Mouse (Mus musculus) olfactory bulb, adult 2 months (tissue): ENCODE measurements around the gene Prl3d1. TPM values are rescaled to one million over a fixed set of nuclear protein-coding genes. Genes with fewer than 3 reads are reported as not detected.
"Not testable (repeated sequence)": the region's sequence is repeated elsewhere in the genome, so short reads cannot be mapped to it uniquely, and the experiment has no call there.

Experiments used
- H3K27ac ChIP-seq: fragments of 200-500 bp; 2 replicates; pipeline ENCODE4 v1.5.1; 2012; ENCODE audit warnings: low read depth, low read length; ENCODE audit not compliant: insufficient read depth
- H3K4me1 ChIP-seq: fragments of 200-500 bp; 2 replicates; pipeline ENCODE4 v1.6.1; 2012; ENCODE audit warnings: low read length; ENCODE audit not compliant: control insufficient read depth, insufficient read depth
- H3K4me3 ChIP-seq: fragments of 200-500 bp; 2 replicates; pipeline ENCODE4 v1.5.1; 2012; ENCODE audit warnings: mild to moderate bottlenecking, low read depth, low read length, moderate library complexity; ENCODE audit not compliant: insufficient read depth
- CTCF ChIP-seq: fragments of 200-500 bp; IDR thresholded peaks from 2 replicates; pipeline ENCODE4 v1.5.1; 2012; ENCODE audit warnings: low read depth, mild to moderate bottlenecking, low read length, moderate library complexity; ENCODE audit not compliant: insufficient read depth
- POLR2A ChIP-seq: fragments of 200-500 bp; IDR thresholded peaks from 2 replicates; pipeline ENCODE4 v1.6.1; 2012; ENCODE audit warnings: mild to moderate bottlenecking, low read depth, low read length, moderate library complexity; ENCODE audit not compliant: insufficient read depth
- WGBS: fragments of 180-500 bp; shearing (Covaris S2); methylation state at CpG from one replicate; pipeline ENCODE4 v1.1.7; 2018; 5-methylcytosine and 5-hydroxymethylcytosine counted together
- polyA plus RNA-seq: library from polyadenylated mRNA; stranded (reverse); fragments of >200 nt; gene quantifications from 2 replicates; pipeline ENCODE4 v1.2.4, GENCODE M21; 2012; ENCODE audit warnings: low replicate concordance; ENCODE audit not compliant: missing spikeins, insufficient read depth, insufficient read length

Prl3d1 gene
- not detected in 2 replicates for polyA plus RNA-seq

- not testable (repeated sequence) for H3K4me3 ChIP-seq, H3K27ac ChIP-seq, H3K4me1 ChIP-seq
- 95% methylated on average over 5 of the region's 5 CpGs for WGBS
Measured at GRCm38 (mm10) chr13:27093890-27094289, at the start of gene Prl3d1. TSS of gene Prl3d1 (plus strand) at chr13:27094190.

DNA sequence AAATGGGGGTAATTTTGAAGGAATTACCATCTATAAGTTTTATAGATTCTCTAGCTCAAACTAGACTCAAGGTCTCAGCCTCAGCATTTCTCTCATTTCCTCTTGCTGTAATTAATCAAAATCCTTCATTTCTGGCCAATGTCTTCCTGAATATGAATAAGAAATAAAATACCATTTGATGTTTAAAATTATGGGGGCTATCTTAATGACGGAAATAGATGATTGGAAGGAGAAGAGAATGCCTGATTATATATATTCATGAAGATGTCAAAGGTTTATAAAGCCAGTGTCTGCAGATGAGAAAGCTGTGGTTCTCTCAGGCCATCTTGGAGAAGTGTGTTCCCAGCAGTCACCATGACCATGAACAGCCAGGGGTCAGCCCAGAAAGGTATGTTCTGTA is 36.7 kb upstream of the Prl3d1 start, which contains the start of gene Prl:
TSS of gene Prl (plus strand) at position 301 of the 400 bp plus-strand sequence.
- no peak within 1 kb of the TSS for H3K4me3 ChIP-seq
- 89% methylated on average over 1 of the region's 1 CpGs for WGBS
- no peak within 1 kb of the TSS for H3K27ac ChIP-seq
- TF ChIP-seq CTCF, result no peak
- TF ChIP-seq POLR2A, result no peak
- H3K4me1 ChIP-seq, result no peaks in the 10 kb centered on the region

- TF ChIP-seq CTCF (no peak), POLR2A (no peak)
- Histone ChIP-seq H3K4me3 (no peak overlapping the region), H3K4me1 (no peaks in the 10 kb centered on the region), H3K27ac (no peak overlapping the region)
- WGBS, result 87% methylated on average over 7 of the region's 7 CpGs
Measured at GRCm38 (mm10) chr13:27059177-27059576, 34.8 kb upstream of the Prl3d1 start.

- whole genome bisulfite sequencing, result 93% methylated on average over 4 of the region's 4 CpGs
- H3K4me1 ChIP-seq, H3K4me3 ChIP-seq, H3K27ac ChIP-seq: not testable (repeated sequence)
Measured at GRCm38 (mm10) chr13:27121398-27121797, 27.4 kb downstream of the Prl3d1 start, which contains the start of gene Prl3d2. TSS of gene Prl3d2 (plus strand) at chr13:27121698.

DNA sequence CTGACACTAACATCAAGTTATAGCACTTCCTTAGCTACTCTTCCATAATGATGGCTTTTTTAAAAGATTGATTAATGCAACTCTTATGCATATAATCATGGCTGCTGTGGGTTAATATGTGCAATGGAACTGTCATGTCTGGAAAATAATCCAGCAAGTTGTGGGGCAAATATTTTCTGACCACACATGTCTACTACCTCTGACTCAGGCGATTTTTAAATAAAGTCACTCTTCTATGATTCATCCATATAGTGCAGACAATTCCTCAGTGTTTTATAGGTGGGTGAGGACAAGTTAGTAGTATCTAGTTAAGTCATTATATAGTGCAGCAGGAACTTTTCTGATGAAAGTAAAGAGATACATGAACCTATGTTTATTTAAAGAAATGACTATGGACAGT is 54.3 kb downstream of the Prl3d1 start:
- no peaks in the 10 kb centered on the region for H3K4me1 ChIP-seq
- no peak overlapping the region for H3K4me3 ChIP-seq
- H3K27ac ChIP-seq, result no peak overlapping the region
- WGBS, result 76% methylated on average over 1 of the region's 1 CpGs
- no peak for TF ChIP-seq POLR2A
- no peak for TF ChIP-seq CTCF

Other genes starting within 250 kb of the Prl3d1 start
- gene Prl, start 36.6 kb upstream of the Prl3d1 start, polyA plus RNA-seq, result not detected in 2 replicates
- gene Prl3d2, start 27.5 kb downstream of the Prl3d1 start, polyA plus RNA-seq, result not detected in 2 replicates
- gene Prl3d3, start 62.6 kb downstream of the Prl3d1 start, polyA plus RNA-seq, result not detected in 2 replicates
- not detected in 2 replicates for gene Prl3c1, start 102.5 kb downstream of the Prl3d1 start, polyA plus RNA-seq
- gene Prl3b1, start 147.7 kb downstream of the Prl3d1 start, polyA plus RNA-seq, result not detected in 2 replicates
- gene Prl3a1, start 165.2 kb downstream of the Prl3d1 start, polyA plus RNA-seq, result not detected in 2 replicates
- not detected in 2 replicates for gene Prl6a1, start 218.4 kb downstream of the Prl3d1 start, polyA plus RNA-seq